Mouse (Mus musculus): ENCODE measurements around the gene Ctcfl. TPM values are rescaled to one million over a fixed set of nuclear protein-coding genes. Genes with fewer than 3 reads are reported as not detected.

Ctcfl gene
- total and polyA plus RNA-seq, 3 experiments, result 0.13 TPM; not detected in 2

DNA sequence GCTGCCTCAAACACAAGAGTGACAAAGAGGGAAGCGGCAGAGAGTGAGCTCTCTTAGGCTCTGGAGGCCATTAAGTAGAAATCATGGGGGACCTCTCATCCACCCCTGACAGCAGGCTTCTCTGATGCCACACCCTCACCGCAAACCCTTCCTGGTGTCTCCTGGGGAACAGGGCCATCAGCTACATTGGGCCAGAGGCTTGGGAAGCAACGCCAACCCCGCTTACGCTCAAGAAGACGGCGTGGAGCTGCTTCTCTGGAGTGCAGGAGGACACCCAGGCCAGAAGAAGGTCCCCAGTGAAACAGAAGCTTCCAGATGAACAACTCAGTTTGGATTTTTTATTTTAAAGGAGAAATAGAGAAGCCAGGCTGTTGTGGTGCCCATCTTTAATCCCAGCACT is 9.8 kb downstream of the Ctcfl start:
- TF ChIP-seq MAFK (IDR thresholded peaks at IDR 0.05; ENCODE audit: borderline replicate concordance, low read depth, low read length), result no peak
- H3K79me2 ChIP-seq (ENCODE audit: control insufficient read depth, insufficient read depth, low read length, poor library complexity), result no peaks in the 10 kb centered on the region
- H3K36me3 ChIP-seq (ENCODE audit: control insufficient read depth in 1 of 2, insufficient read depth in 2 of 2, low read length in 2 of 2), result no peaks in the 10 kb centered on the region
- no peaks in the 10 kb centered on the region for H3K9me3 ChIP-seq (replicated peaks; ENCODE audit: insufficient read depth, low read length)
- no peak for DNase-seq (ENCODE audit: low read depth, low spot score)
- no peaks in the 10 kb centered on the region for H3K4me1 ChIP-seq (ENCODE audit: control insufficient read depth in 1 of 2, insufficient read depth in 2 of 2, low read length in 2 of 2)
- H3K27me3 ChIP-seq (ENCODE audit: control insufficient read depth in 1 of 2, insufficient read depth in 2 of 2, low read length in 2 of 2), result no peaks in the 10 kb centered on the region
- H3K27ac ChIP-seq (ENCODE audit: control insufficient read depth, low read depth, low read length), result no peak overlapping the region
- no peak overlapping the region for H3K9ac ChIP-seq (ENCODE audit: control insufficient read depth, low read depth, low read length, poor library complexity, severe bottlenecking)
- H3K4me3 ChIP-seq (ENCODE audit: control insufficient read depth in 1 of 2, insufficient read depth in 1 of 2, low read depth in 2 of 2, low read length in 2 of 2), result no peak overlapping the region

DNA sequence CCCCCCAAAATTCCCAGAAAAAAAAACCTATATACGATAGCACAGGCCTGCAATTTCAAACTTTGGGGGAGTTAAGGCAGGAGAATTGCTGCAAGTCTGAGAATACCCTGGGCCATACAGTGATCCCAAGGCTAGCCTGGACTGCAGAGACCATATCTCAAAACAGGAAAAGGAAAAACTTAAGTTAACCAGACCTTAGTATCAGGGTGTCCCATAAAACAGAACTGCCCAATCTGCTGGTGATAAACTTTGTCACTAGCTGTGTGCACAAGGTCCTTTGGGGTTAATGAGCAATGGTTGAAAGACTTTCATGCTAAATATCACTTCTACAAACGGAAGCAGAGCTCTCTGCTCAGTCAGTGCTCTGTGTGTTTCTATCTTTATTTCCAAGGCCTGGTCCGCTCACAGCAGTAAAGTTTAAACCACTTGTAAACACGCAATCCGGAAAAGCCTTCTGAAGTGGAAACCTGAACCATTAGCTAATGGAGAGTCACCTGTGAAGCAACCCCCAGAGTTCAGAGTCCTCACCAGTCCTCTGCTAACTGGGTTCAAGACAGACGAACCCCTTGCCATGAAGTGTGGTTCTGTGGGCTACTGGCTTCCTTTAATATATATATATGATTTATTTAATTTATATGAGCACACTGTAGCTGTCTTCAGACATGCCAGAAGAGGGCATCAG is 10.7 kb downstream of the Ctcfl start:
- TF ChIP-seq RAD21 (IDR thresholded peaks at IDR 0.05; ENCODE audit: low read depth, low read length) (no peak), USF2 (IDR thresholded peaks at IDR 0.05; ENCODE audit: borderline replicate concordance in 1 of 2, insufficient read depth in 1 of 2, low read depth in 1 of 2, low read length in 2 of 2) (no peak)
- Histone ChIP-seq H3K79me2 (ENCODE audit: control insufficient read depth, insufficient read depth, low read length, poor library complexity) (no peaks in the 10 kb centered on the region), H3K27ac (ENCODE audit: control insufficient read depth, low read depth, low read length) (no peak overlapping the region), H3K9me3 (replicated peaks; ENCODE audit: insufficient read depth, low read length) (no peaks in the 10 kb centered on the region), H3K4me3 (ENCODE audit: control insufficient read depth in 1 of 2, insufficient read depth in 1 of 2, low read depth in 2 of 2, low read length in 2 of 2) (no peak overlapping the region), H3K36me3 (ENCODE audit: control insufficient read depth in 1 of 2, insufficient read depth in 2 of 2, low read length in 2 of 2) (no peaks in the 10 kb centered on the region), H3K9ac (ENCODE audit: control insufficient read depth, low read depth, low read length, poor library complexity, severe bottlenecking) (no peak overlapping the region), H3K4me1 (ENCODE audit: control insufficient read depth in 1 of 2, insufficient read depth in 2 of 2, low read length in 2 of 2) (no peaks in the 10 kb centered on the region), H3K27me3 (ENCODE audit: control insufficient read depth in 1 of 2, insufficient read depth in 2 of 2, low read length in 2 of 2) (no peaks in the 10 kb centered on the region)
- DNase-seq (ENCODE audit: low read depth, low spot score), result no peak

DNA sequence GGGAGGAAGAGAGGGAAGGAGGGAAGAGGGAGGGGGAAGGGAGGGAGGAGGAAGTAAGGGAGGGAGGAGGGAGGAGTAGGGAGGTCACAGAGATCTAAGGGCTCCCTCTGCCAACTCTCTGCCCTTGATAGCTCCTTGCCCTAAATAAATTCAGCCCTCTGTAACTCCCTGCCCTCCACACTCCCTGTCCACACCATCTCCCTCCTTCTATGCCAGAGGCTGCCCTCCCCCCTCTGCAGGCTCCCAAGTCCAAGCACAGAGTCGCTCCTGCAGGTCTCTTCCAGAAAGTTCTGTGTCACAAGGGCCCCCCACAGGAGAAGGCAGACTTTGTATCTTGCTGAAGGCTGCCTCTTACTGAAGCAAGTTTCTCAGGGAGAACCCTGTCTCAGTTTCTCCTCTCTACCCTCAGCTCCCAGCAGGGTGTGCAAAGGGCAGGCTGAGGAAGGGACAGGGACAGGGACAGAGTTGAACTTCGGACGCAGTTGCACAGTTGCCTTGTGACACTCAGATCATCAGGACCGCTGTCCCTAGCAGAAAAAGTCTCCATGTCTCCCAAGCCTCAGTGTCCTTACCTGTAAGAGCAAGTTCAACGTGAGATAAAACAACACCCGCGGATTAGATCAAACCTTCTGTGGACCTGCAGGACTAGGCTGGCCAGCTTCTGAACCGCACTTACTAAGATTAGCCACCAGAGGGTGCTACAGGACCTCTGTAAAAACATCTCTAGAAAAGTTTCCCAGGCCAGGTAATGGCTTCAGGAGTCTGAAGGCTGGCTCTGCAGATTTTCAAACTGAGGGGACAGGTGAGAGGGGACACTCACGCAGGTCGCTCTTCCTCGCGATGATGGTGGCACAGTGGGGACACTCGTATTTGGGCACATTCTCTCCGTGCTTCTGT is 12.2 kb downstream of the Ctcfl start:
- Histone ChIP-seq H3K36me3 (ENCODE audit: control insufficient read depth in 1 of 2, insufficient read depth in 2 of 2, low read length in 2 of 2) (no peaks in the 10 kb centered on the region), H3K79me2 (ENCODE audit: control insufficient read depth, insufficient read depth, low read length, poor library complexity) (no peaks in the 10 kb centered on the region), H3K9ac (ENCODE audit: control insufficient read depth, low read depth, low read length, poor library complexity, severe bottlenecking) (no peak overlapping the region), H3K27me3 (ENCODE audit: control insufficient read depth in 1 of 2, insufficient read depth in 2 of 2, low read length in 2 of 2) (no peaks in the 10 kb centered on the region), H3K9me3 (replicated peaks; ENCODE audit: insufficient read depth, low read length) (no peaks in the 10 kb centered on the region), H3K4me1 (ENCODE audit: control insufficient read depth in 1 of 2, insufficient read depth in 2 of 2, low read length in 2 of 2) (no peaks in the 10 kb centered on the region), H3K27ac (ENCODE audit: control insufficient read depth, low read depth, low read length) (no peak overlapping the region), H3K4me3 (ENCODE audit: control insufficient read depth in 1 of 2, insufficient read depth in 1 of 2, low read depth in 2 of 2, low read length in 2 of 2) (no peak overlapping the region)
- DNase-seq (ENCODE audit: low read depth, low spot score), result peak; percentile 48
- TF ChIP-seq RAD21 (IDR thresholded peaks at IDR 0.05; ENCODE audit: low read depth, low read length) (peak; percentile 82), ZC3H11A (IDR thresholded peaks at IDR 0.05; ENCODE audit: low read depth, low read length) (peak; percentile 62), SMC3 (IDR thresholded peaks at IDR 0.05; ENCODE audit: low read depth, low read length) (peak; percentile 70), E2F4 (IDR thresholded peaks at IDR 0.05; ENCODE audit: borderline replicate concordance, low read depth, low read length) (no peak), CTCF (IDR thresholded peaks at IDR 0.05 in 2 of 3, conservative IDR thresholded peaks at IDR 0.05 in 1 of 3; ENCODE audit: control insufficient read depth in 1 of 3, insufficient read depth in 1 of 3, low read depth in 2 of 3, low read length in 3 of 3, poor library complexity in 1 of 3, severe bottlenecking in 1 of 3) (peak; percentile 62 to 70 (median 68)), MYC (IDR thresholded peaks at IDR 0.05; ENCODE audit: low read depth, low read length) (no peak), TBP (IDR thresholded peaks at IDR 0.05; ENCODE audit: low read depth, low read length) (no peak), BHLHE40 (IDR thresholded peaks at IDR 0.05; ENCODE audit: borderline replicate concordance, low read depth, low read length) (no peak; the same call in 1 of the 2 replicates)

Measured in MEL (cell line).